Comparison of ENCODE assay signal across 20 mouse cellular contexts in genomic region chrX:12201111-12201510, GRCm38 (mm10).
"Had no signal": no experiment of that assay in that cellular context is flagged by ENCODE, and none has a peak within 500 bp of the region (broad histone marks: within the 10 kb centered on the region; RNA-seq: fewer than 3 reads in every experiment).

No protein-coding gene starts in this region.

- DNase-seq: kidney, adult 11 months; kidney, adult 8-10 months; kidney, postnatal 10 days; kidney, postnatal 36 days; layer of hippocampus, postnatal 36 days; lung, embryonic 14.5 days; right cerebral cortex, adult 18-20 months; right cerebral cortex, postnatal 14 days; right cerebral cortex, postnatal 4 days; thymus, adult 2 months; thymus, postnatal 14 days; thymus, postnatal 4 days had no signal

- H3K4me1 ChIP-seq: intestine, embryonic 15.5 days; kidney, embryonic 15.5 days; liver, embryonic 12.5 days; liver, embryonic 15.5 days; midbrain, embryonic 10.5 days; midbrain, embryonic 13.5 days had no signal

- H3K4me3 ChIP-seq: intestine, embryonic 15.5 days; kidney, embryonic 15.5 days; left cerebral cortex, adult 2 months; liver, embryonic 12.5 days; liver, embryonic 15.5 days; megakaryocyte, embryonic 14.5 days; midbrain, embryonic 10.5 days; midbrain, embryonic 13.5 days had no signal

- ATAC-seq: intestine, embryonic 15.5 days; liver, embryonic 12.5 days; midbrain, embryonic 13.5 days had no signal
